Mouse (Mus musculus) heart, adult 2 months (tissue): ENCODE measurements around the gene Soat1.

Source experiments
- CTCF ChIP-seq: fragments of 200-600 bp; IDR thresholded peaks from 2 replicates; pipeline ENCODE4 v1.8.1; 2022; ENCODE audit warnings: antibody characterized with exemption, mild to moderate bottlenecking, moderate library complexity
- EP300 ChIP-seq: fragments of 200-500 bp; IDR thresholded peaks from 2 replicates; pipeline ENCODE4 v1.6.1; 2011; ENCODE audit warnings: low read depth, low read length, control low read depth; ENCODE audit not compliant: insufficient read depth

DNA sequence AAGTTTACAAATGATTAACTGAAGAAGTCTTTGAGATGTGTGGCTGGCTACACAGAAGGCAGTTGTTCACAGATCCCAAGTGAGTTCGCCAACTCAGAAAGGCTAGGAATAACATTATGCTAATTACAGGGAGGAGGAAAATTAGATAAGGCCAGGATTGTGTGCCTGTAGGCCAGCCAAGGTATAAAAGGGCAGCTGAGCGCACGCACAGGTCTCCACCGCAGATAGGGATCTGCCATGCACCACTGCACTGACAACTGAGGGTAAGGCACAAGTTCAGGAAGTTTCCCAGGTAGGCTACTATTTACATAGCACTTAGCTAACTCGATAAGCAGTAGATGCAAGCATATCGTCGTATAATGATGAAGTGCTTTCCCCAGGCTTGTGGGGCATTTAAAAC, 3.6 kb downstream of the Soat1 start:
- TF ChIP-seq CTCF (no peak), EP300 (no peak)
